Mouse (Mus musculus) G1E (cell line): ENCODE measurements around the gene Hfe.

Experiments used
- CTCF ChIP-seq: IDR thresholded peaks from 2 replicates; pipeline ENCODE4 v1.5.1; 2012; ENCODE audit warnings: low read depth, low read length, inconsistent platforms, mixed read lengths
- GATA1 ChIP-seq: IDR thresholded peaks from 2 replicates; pipeline ENCODE4 v1.6.1; 2012; ENCODE audit warnings: borderline replicate concordance, low read length, inconsistent platforms, mixed read lengths
- GATA2 ChIP-seq: IDR thresholded peaks from 2 replicates; pipeline ENCODE4 v1.6.1; 2012; ENCODE audit warnings: low read depth, low read length, inconsistent platforms, borderline replicate concordance
- POLR2AphosphoS5 ChIP-seq: IDR thresholded peaks from 2 replicates; pipeline ENCODE4 v1.6.1; 2012; ENCODE audit warnings: low read depth, low read length, inconsistent platforms; ENCODE audit not compliant: insufficient replicate concordance
- TAL1 ChIP-seq: conservative IDR thresholded peaks from 2 replicates; pipeline ENCODE4 v1.6.1; 2012; ENCODE audit warnings: low read depth, low read length, inconsistent platforms, mixed read lengths

DNA sequence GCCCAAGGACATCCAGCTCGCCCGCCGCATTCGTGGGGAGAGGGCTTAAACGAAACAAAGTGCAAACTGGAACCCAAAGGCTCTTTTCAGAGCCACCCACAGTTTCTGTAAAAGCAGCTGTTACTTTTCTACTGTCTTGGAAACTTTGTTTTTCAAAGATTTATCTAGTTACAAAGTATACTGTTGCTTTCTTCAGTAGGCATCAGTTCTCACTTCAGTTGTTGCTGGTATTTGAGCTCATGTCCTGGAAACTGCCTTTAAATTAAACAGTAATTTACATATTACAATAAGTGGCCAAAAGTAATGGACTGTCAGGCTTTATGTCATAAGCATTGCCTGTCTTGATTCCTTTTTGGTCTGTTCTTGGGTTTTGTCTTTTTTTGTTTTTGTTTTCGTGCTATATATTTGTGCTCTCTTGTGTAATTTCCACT is 42.1 kb upstream of the Hfe start:
- no peak for TF ChIP-seq CTCF
- no peak for TF ChIP-seq GATA2
- no peak for TF ChIP-seq TAL1
- no peak for TF ChIP-seq GATA1
- peak; percentile 80 for TF ChIP-seq POLR2AphosphoS5
